Mouse (Mus musculus): ENCODE measurements at regions not wholly inside any gene's neighbourhood (a gene's known extent, or its start where the extent isn't known, plus 50 kb on each side); places are given as distances from the start of the nearest gene placed in this dataset.

GRCm38 (mm10) chr3:128187330-128188044, 291.4 kb upstream of the Fam241a start:
- Histone ChIP-seq H3K4me1 (no peaks in the 10 kb centered on the region), H3K9ac (no peak overlapping the region), H3K27me3 (no peaks in the 10 kb centered on the region), H3K27ac (replicated peaks) (no peak overlapping the region), H3K4me3 (replicated peaks) (no peak overlapping the region), H3K4me2 (replicated peaks) (no peak overlapping the region), H3K36me3 (no peaks in the 10 kb centered on the region), H3K9me3 (replicated peaks) (no peaks in the 10 kb centered on the region)
- no peak for ATAC-seq (ENCODE audit: insufficient number of reproducible peaks, low FRiP score, low TSS enrichment, low read depth)
- WGBS, result 77% methylated on average over 9 of the region's 9 CpGs

- Histone ChIP-seq H3K9ac (no peak overlapping the region), H3K9me3 (replicated peaks) (no peaks in the 10 kb centered on the region), H3K36me3 (no peaks in the 10 kb centered on the region), H3K27ac (replicated peaks) (no peak overlapping the region), H3K4me3 (replicated peaks) (no peak overlapping the region), H3K4me2 (replicated peaks) (no peak overlapping the region), H3K4me1 (no peaks in the 10 kb centered on the region), H3K27me3 (no peaks in the 10 kb centered on the region)
- WGBS, result 15% methylated on average over 4 of the region's 4 CpGs
- ATAC-seq (ENCODE audit: insufficient number of reproducible peaks, low FRiP score, low TSS enrichment, low read depth), result no peak
Observed at GRCm38 (mm10) chr3:128186278-128186677, 290.2 kb upstream of the Fam241a start.

GRCm38 (mm10) chr3:128181221-128181908, 285.2 kb upstream of the Fam241a start:
- Histone ChIP-seq H3K9ac (no peak overlapping the region), H3K4me3 (replicated peaks) (no peak overlapping the region), H3K4me1 (no peaks in the 10 kb centered on the region), H3K9me3 (replicated peaks) (no peaks in the 10 kb centered on the region), H3K27me3 (no peaks in the 10 kb centered on the region), H3K36me3 (no peaks in the 10 kb centered on the region), H3K27ac (replicated peaks) (no peak overlapping the region), H3K4me2 (replicated peaks) (no peak overlapping the region)
- 55% methylated on average over 7 of the region's 7 CpGs for WGBS
- no peak for ATAC-seq (ENCODE audit: insufficient number of reproducible peaks, low FRiP score, low TSS enrichment, low read depth)

- no peak for ATAC-seq (ENCODE audit: insufficient number of reproducible peaks, low FRiP score, low TSS enrichment, low read depth)
- H3K4me1 ChIP-seq, result peaks cover 5% of the 10 kb centered on the region; the same call in 1 of the 2 replicates
- 35% methylated on average over 8 of the region's 8 CpGs for WGBS
Observed at GRCm38 (mm10) chr3:128149216-128149615, 253.1 kb upstream of the Fam241a start.

GRCm38 (mm10) chr3:128145329-128145728, 249.2 kb upstream of the Fam241a start:
- 0 out of 2 replicates have a peak, but pooled peaks have one; percentile 29 for ATAC-seq (ENCODE audit: insufficient number of reproducible peaks, low FRiP score, low TSS enrichment, low read depth)

More at GRCm38 (mm10) chr3:128149216-128149615, 253.1 kb upstream of the Fam241a start:
- H3K4me3 ChIP-seq (replicated peaks), result no peak overlapping the region
- H3K36me3 ChIP-seq, result no peaks in the 10 kb centered on the region
- H3K4me2 ChIP-seq (replicated peaks), result no peak overlapping the region
- no peaks in the 10 kb centered on the region for H3K9me3 ChIP-seq (replicated peaks)
- no peak overlapping the region for H3K27ac ChIP-seq (replicated peaks)
- H3K9ac ChIP-seq, result no peak overlapping the region
- no peaks in the 10 kb centered on the region for H3K27me3 ChIP-seq

GRCm38 (mm10) chr3:128127836-128128235, 231.7 kb upstream of the Fam241a start:
- Histone ChIP-seq H3K9ac (no peak overlapping the region), H3K4me1 (no peaks in the 10 kb centered on the region), H3K4me2 (replicated peaks) (no peak overlapping the region), H3K27me3 (no peaks in the 10 kb centered on the region), H3K9me3 (replicated peaks) (no peaks in the 10 kb centered on the region), H3K36me3 (no peaks in the 10 kb centered on the region), H3K27ac (replicated peaks) (no peak overlapping the region), H3K4me3 (replicated peaks) (no peak overlapping the region)
- WGBS, result 85% methylated on average over 5 of the region's 5 CpGs
- no peak for ATAC-seq (ENCODE audit: insufficient number of reproducible peaks, low FRiP score, low TSS enrichment, low read depth)

More at GRCm38 (mm10) chr3:128145329-128145728, 249.2 kb upstream of the Fam241a start:
- H3K36me3 ChIP-seq, result no peaks in the 10 kb centered on the region
- H3K27ac ChIP-seq (replicated peaks), result no peak overlapping the region
- peaks cover 5% of the 10 kb centered on the region; the same call in 1 of the 2 replicates for H3K4me1 ChIP-seq
- H3K27me3 ChIP-seq, result no peaks in the 10 kb centered on the region
- no peak overlapping the region for H3K9ac ChIP-seq
- no peaks in the 10 kb centered on the region for H3K9me3 ChIP-seq (replicated peaks)
- 35% methylated on average over 7 of the region's 7 CpGs for WGBS
- no peak overlapping the region for H3K4me2 ChIP-seq (replicated peaks)
- no peak overlapping the region for H3K4me3 ChIP-seq (replicated peaks)

GRCm38 (mm10) chr3:128126664-128127063, 230.5 kb upstream of the Fam241a start:
- no peak for ATAC-seq (ENCODE audit: insufficient number of reproducible peaks, low FRiP score, low TSS enrichment, low read depth)
- WGBS, result 54% methylated on average over 3 of the region's 3 CpGs

GRCm38 (mm10) chr3:128122111-128122510, 226.0 kb upstream of the Fam241a start:
- no peaks in the 10 kb centered on the region for H3K4me1 ChIP-seq
- no peak overlapping the region for H3K4me2 ChIP-seq (replicated peaks)
- no peak overlapping the region for H3K9ac ChIP-seq
- H3K27me3 ChIP-seq, result no peaks in the 10 kb centered on the region
- no peak overlapping the region for H3K4me3 ChIP-seq (replicated peaks)
- H3K9me3 ChIP-seq (replicated peaks), result no peaks in the 10 kb centered on the region
- no peak for ATAC-seq (ENCODE audit: insufficient number of reproducible peaks, low FRiP score, low TSS enrichment, low read depth)
- WGBS, result 63% methylated on average over 6 of the region's 6 CpGs
- no peaks in the 10 kb centered on the region for H3K36me3 ChIP-seq
- no peak overlapping the region for H3K27ac ChIP-seq (replicated peaks)

More at GRCm38 (mm10) chr3:128126664-128127063, 230.5 kb upstream of the Fam241a start:
- Histone ChIP-seq H3K4me2 (replicated peaks) (no peak overlapping the region), H3K4me3 (replicated peaks) (no peak overlapping the region), H3K9ac (no peak overlapping the region), H3K9me3 (replicated peaks) (no peaks in the 10 kb centered on the region), H3K27ac (replicated peaks) (no peak overlapping the region), H3K27me3 (no peaks in the 10 kb centered on the region), H3K4me1 (no peaks in the 10 kb centered on the region), H3K36me3 (no peaks in the 10 kb centered on the region)

GRCm38 (mm10) chr3:128120647-128121440, 224.7 kb upstream of the Fam241a start:
- Histone ChIP-seq H3K4me2 (replicated peaks) (no peak overlapping the region), H3K27me3 (no peaks in the 10 kb centered on the region), H3K4me1 (no peaks in the 10 kb centered on the region), H3K9ac (no peak overlapping the region), H3K9me3 (replicated peaks) (no peaks in the 10 kb centered on the region), H3K36me3 (no peaks in the 10 kb centered on the region), H3K27ac (replicated peaks) (no peak overlapping the region), H3K4me3 (replicated peaks) (no peak overlapping the region)
- no peak for ATAC-seq (ENCODE audit: insufficient number of reproducible peaks, low FRiP score, low TSS enrichment, low read depth)
- WGBS, result 68% methylated on average over 6 of the region's 6 CpGs

- H3K4me2 ChIP-seq (replicated peaks), result no peak overlapping the region
- WGBS, result 67% methylated on average over 3 of the region's 3 CpGs
- H3K4me3 ChIP-seq (replicated peaks), result no peak overlapping the region
- no peaks in the 10 kb centered on the region for H3K4me1 ChIP-seq
- no peak overlapping the region for H3K9ac ChIP-seq
- ATAC-seq (ENCODE audit: insufficient number of reproducible peaks, low FRiP score, low TSS enrichment, low read depth), result no peak
- no peaks in the 10 kb centered on the region for H3K27me3 ChIP-seq
- H3K9me3 ChIP-seq (replicated peaks), result no peaks in the 10 kb centered on the region
- H3K27ac ChIP-seq (replicated peaks), result no peak overlapping the region
- H3K36me3 ChIP-seq, result no peaks in the 10 kb centered on the region
Observed at GRCm38 (mm10) chr3:128113209-128113608, 217.1 kb upstream of the Fam241a start.

GRCm38 (mm10) chr3:128110406-128110805, 214.3 kb upstream of the Fam241a start:
- no peak overlapping the region for H3K4me2 ChIP-seq (replicated peaks)
- no peaks in the 10 kb centered on the region for H3K27me3 ChIP-seq
- no peaks in the 10 kb centered on the region for H3K4me1 ChIP-seq
- no peak overlapping the region for H3K4me3 ChIP-seq (replicated peaks)
- no peak overlapping the region for H3K9ac ChIP-seq
- no peak for ATAC-seq (ENCODE audit: insufficient number of reproducible peaks, low FRiP score, low TSS enrichment, low read depth)
- no peaks in the 10 kb centered on the region for H3K9me3 ChIP-seq (replicated peaks)
- 45% methylated on average over 2 of the region's 2 CpGs for WGBS
- H3K27ac ChIP-seq (replicated peaks), result no peak overlapping the region
- no peaks in the 10 kb centered on the region for H3K36me3 ChIP-seq
